Mouse (Mus musculus) forebrain, embryonic 16.5 days (tissue): ENCODE measurements around the gene Dcps. TPM values are rescaled to one million over a fixed set of nuclear protein-coding genes. Genes with fewer than 3 reads are reported as not detected.

Experiments
- ATAC-seq: fragments of 200-750 bp; cut with Nextera tagmentation; 2 replicates; pipeline ENCODE4 v1.8.0; 2017; ENCODE audit warnings: mild to moderate bottlenecking, moderate library complexity
- H3K27ac ChIP-seq: fragments of 300-500 bp; sonication (generic); 2 replicates; pipeline ENCODE4 v1.5.1; 2014; ENCODE audit warnings: low read length, control low read depth
- H3K27me3 ChIP-seq: fragments of 300-500 bp; sonication (generic); replicated peaks from 2 replicates; pipeline ENCODE4 v1.6.1; 2014; ENCODE audit warnings: low read length; ENCODE audit not compliant: control insufficient read depth, insufficient read depth
- H3K36me3 ChIP-seq: fragments of 300-500 bp; sonication (generic); 2 replicates; pipeline ENCODE4 v1.6.1; 2014; ENCODE audit not compliant: control insufficient read depth, insufficient read depth
- H3K4me1 ChIP-seq: fragments of 300-500 bp; sonication (generic); replicated peaks from 2 replicates; pipeline ENCODE4 v1.6.1; 2014; ENCODE audit warnings: low read length; ENCODE audit not compliant: control insufficient read depth, insufficient read depth
- H3K4me2 ChIP-seq: fragments of 300-500 bp; sonication (generic); 2 replicates; pipeline ENCODE4 v1.6.1; 2014; ENCODE audit warnings: mild to moderate bottlenecking, low read length, control low read depth
- H3K4me3 ChIP-seq: fragments of 300-500 bp; sonication (generic); replicated peaks from 2 replicates; pipeline ENCODE4 v1.5.1; 2014; ENCODE audit warnings: mild to moderate bottlenecking, low read length, control low read depth
- H3K9ac ChIP-seq: fragments of 300-500 bp; sonication (generic); replicated peaks from 2 replicates; pipeline ENCODE4 v1.6.1; 2014; ENCODE audit warnings: low read depth, low read length, control low read depth
- H3K9me3 ChIP-seq: fragments of 300-500 bp; sonication (generic); 2 replicates; pipeline ENCODE4 v1.6.1; 2016; ENCODE audit warnings: low read length; ENCODE audit not compliant: control insufficient read depth
- WGBS: fragments of 180-500 bp; shearing (Covaris S2); extraction: QIAGEN DNeasy Blood & Tissue Kit; methylation state at CpG from one replicate; pipeline ENCODE4 v1.1.7; 2014; 5-methylcytosine and 5-hydroxymethylcytosine counted together
- polyA plus RNA-seq: library from polyadenylated mRNA; unstranded; fragments of >200 nt; fragmentation: Nextera tagmentation; extraction: Ambion mirVana; gene quantifications from 2 replicates; pipeline ENCODE4 v1.2.1, GENCODE M21; 2015

Dcps gene
- polyA plus RNA-seq, 1 experiment from 2014 or later: 80.4 TPM

DNA sequence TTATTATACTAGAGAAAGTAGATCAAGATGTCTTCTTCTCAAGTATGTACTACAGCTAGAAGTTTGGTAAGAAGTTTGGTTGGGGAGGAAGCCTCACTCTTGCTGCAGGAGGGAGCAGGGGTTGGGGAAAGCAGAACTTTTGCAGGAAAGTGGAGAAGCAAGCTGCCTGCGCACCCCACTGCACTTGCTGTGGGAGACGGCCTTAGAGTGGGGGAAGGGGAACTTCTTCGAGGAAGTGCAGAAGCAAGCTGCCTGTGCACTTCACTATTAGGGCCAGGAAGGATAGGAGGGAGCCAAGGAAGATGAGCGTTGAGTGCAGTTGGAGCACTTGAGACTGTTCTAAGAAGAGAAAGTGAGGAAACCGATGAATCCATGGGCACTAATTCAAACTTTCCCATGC, 7.5 kb upstream of the Dcps start:
- Histone ChIP-seq H3K9me3 (no peaks in the 10 kb centered on the region), H3K9ac (no peak overlapping the region), H3K27me3 (no peaks in the 10 kb centered on the region), H3K4me1 (no peaks in the 10 kb centered on the region), H3K4me3 (no peak overlapping the region), H3K27ac (no peak overlapping the region), H3K4me2 (no peak overlapping the region), H3K36me3 (no peaks in the 10 kb centered on the region)
- WGBS: 70% methylated on average over 5 of the region's 5 CpGs
- ATAC-seq: no peak

DNA sequence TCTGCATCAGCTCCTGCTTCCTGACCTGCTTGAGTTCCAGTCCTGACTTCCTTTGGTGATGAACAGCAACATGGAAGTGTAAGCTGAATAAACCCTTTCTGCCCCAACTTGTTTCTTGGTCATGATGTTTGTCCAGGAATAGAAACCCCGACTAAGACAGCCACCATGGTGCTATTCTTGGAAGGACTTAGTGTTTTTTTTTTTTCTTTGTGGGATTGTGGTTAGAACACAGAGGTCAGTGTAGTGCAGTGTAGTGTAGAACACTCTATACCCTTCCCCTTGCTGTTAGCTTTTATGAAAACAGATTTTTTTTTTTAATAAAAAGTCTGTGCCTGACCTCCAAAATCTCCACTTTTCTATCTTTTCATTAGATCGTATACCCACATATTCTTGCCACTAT, 7.0 kb upstream of the Dcps start:
- WGBS: 96% methylated on average over 2 of the region's 2 CpGs
- H3K36me3 ChIP-seq: no peaks in the 10 kb centered on the region

DNA sequence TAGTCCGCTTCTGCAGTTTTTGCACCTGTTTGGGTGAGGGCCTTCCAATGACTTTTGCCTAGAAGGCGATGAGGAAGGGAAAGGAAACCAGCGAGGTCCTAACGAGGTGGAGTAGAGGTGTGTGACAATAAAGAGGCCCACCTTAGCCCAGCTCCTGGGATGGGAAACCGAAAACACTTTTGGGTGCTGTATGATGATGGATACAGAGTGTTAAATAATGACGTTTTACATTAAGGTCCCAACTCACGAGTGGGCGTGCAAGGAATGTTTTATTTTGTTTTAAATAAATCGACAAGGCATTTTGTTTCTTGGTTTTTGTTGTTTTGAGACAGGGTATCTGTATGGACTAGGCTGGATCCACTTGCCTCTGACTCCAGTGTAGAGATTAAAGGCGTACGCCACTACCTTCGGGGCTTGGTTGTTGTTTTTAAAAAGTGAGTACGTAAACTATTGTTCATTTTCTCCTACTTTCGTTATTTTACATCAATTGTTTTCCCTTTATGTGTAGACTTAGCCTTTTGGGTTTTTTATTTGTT, 331 bp upstream of the Dcps start:
- WGBS: 43% methylated on average over 14 of the region's 14 CpGs
- Histone ChIP-seq H3K4me2 (peak overlapping the region; percentile 87), H3K27ac (peak overlapping the region; percentile 96), H3K4me1 (peaks cover 9% of the 10 kb centered on the region), H3K9ac (peak overlapping the region; percentile 79), H3K27me3 (no peaks in the 10 kb centered on the region), H3K4me3 (peak overlapping the region; percentile 70), H3K36me3 (no peaks in the 10 kb centered on the region), H3K9me3 (no peaks in the 10 kb centered on the region)
- ATAC-seq: peak; percentile 39; the same call in 1 of the 2 replicates

More for the DNA sequence above, 7.0 kb upstream of the Dcps start:
- no peak for ATAC-seq
- Histone ChIP-seq H3K9me3 (no peaks in the 10 kb centered on the region), H3K4me2 (no peak overlapping the region), H3K4me1 (no peaks in the 10 kb centered on the region), H3K9ac (no peak overlapping the region), H3K4me3 (no peak overlapping the region), H3K27ac (no peak overlapping the region), H3K27me3 (no peaks in the 10 kb centered on the region)

DNA sequence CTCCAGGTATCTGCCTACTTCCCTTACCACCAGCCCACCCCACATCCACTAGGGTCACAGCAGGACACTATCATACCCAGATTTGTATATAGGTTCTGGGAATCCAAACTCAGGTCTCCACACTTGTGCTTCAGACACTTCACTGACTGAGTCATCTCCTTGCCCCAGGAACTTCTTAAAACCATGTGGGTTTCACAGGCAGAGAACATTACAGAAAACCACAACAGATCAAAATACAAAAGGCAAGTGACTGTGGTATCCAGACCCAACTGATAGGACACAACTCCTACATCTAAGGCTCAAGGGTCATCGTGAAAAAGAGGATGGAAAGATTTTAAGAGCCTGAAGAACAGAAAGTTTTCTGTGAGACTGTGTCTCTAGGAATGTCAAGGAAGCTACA, 2.5 kb downstream of the Dcps start:
- H3K27me3 ChIP-seq: no peaks in the 10 kb centered on the region
- no peak for ATAC-seq
- H3K9ac ChIP-seq: no peak overlapping the region
- H3K27ac ChIP-seq: no peak overlapping the region
- H3K9me3 ChIP-seq: no peaks in the 10 kb centered on the region
- 0 out of 2 replicates have a peak, but pooled peaks cover 4% of the 10 kb centered on the region for H3K36me3 ChIP-seq
- 97% methylated on average over 1 of the region's 1 CpGs for WGBS
- H3K4me3 ChIP-seq: no peak overlapping the region
- H3K4me2 ChIP-seq: no peak overlapping the region
- H3K4me1 ChIP-seq: peaks cover 9% of the 10 kb centered on the region

DNA sequence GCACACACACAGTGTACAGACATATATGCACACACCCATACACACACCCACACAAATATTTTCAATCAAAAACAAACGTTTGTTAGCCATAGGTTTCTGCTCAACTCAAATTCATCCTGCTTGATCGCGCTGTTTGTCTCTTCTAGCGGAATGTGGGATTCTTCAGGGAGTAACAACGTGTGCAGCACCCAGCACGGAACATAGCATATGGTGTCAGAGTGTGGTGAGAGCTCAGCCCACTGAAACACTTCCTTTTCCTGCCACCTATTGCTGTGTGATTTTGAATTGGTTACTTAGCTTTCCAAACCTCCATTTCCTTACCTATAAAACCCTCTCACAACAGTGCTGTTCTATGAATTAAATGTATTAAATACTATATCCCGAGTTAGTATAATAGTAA, 5.8 kb downstream of the Dcps start:
- ATAC-seq: no peak
- Histone ChIP-seq H3K4me1 (peaks cover 15% of the 10 kb centered on the region), H3K27me3 (no peaks in the 10 kb centered on the region), H3K9me3 (no peaks in the 10 kb centered on the region), H3K36me3 (0 out of 2 replicates have a peak, but pooled peaks cover 4% of the 10 kb centered on the region), H3K9ac (no peak overlapping the region), H3K4me2 (no peak overlapping the region), H3K27ac (no peak overlapping the region), H3K4me3 (no peak overlapping the region)
- 91% methylated on average over 7 of the region's 7 CpGs for WGBS

DNA sequence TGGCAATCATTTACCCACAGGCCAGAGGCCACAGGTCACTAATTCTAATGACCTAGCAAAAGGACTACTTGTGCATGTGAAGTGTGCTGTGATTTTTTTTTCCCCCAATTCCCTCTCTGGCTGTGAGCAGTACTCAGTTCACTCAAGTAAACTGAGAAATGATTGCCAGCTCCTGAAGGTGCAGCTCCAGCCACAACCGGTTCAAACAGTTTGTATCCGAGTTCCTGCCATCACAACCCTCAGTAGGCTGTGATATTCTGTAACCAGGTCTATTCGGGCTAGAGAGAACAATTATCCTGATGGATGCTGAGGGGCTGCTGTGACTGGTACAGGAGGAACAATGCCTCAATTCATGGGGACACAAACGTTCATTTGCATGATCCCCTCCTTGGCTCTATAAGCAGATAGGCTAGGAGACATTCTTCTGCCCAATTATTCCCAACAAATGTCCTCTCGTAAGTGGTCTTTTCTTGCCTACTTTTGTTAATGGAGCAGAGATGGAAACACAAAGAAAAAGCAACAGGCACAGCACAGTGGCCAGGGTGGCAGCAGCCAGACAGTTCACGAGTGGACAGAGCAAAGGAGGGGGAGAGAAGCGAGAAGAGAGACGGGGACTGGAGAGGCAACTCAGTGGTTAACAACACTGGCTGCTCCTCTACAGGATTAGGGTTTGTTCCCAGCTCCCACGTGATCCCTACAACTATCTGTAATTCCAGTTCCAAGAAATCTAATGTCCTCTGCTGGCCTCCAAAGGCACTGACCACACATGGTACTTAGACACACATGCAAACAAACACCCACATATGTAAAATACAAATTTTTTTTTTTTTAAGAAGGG, 8.8 kb downstream of the Dcps start:
- Histone ChIP-seq H3K9ac (no peak overlapping the region), H3K9me3 (no peaks in the 10 kb centered on the region), H3K27me3 (no peaks in the 10 kb centered on the region), H3K4me2 (no peak overlapping the region), H3K4me1 (peaks cover 10% of the 10 kb centered on the region), H3K4me3 (no peak overlapping the region), H3K36me3 (0 out of 2 replicates have a peak, but pooled peaks cover 4% of the 10 kb centered on the region), H3K27ac (no peak overlapping the region)
- WGBS: 5% methylated on average over 9 of the region's 9 CpGs
- ATAC-seq: peak; percentile 65

DNA sequence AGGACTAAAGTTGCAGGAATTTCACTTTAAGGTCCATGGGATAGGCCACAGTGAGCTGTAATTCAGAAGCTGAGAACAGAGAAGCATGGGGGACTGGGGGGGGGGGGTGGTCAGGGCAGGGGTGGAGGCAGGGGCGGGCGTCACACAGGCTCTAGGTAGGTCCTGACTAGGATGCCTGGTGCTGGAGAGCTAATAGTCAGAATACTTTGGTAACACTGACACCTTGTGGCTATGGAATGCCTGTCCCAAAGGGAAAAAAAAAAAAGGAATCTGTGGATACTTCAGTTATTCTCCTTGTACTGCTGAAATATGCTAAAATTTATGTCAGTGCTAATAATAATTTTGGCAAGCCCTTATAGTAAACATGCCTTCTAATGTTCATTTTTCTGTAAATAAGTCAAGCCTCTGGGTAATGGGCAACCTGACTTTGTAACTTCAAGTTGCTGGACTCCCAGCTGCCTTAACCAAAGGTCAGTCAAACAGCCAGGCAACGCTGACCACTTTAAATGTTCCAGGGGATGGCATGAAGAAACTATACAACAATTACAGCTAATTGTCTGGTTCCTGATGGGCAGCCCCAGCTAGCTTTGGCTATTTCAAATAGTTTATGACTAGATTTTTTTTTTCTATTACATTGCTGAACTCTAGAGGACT, 9.6 kb downstream of the Dcps start:
- peaks cover 10% of the 10 kb centered on the region for H3K4me1 ChIP-seq
- no peak overlapping the region for H3K4me2 ChIP-seq
- H3K4me3 ChIP-seq: no peak overlapping the region
- H3K36me3 ChIP-seq: 0 out of 2 replicates have a peak, but pooled peaks cover 4% of the 10 kb centered on the region
- peak; percentile 62 for ATAC-seq
- H3K9me3 ChIP-seq: no peaks in the 10 kb centered on the region
- H3K27me3 ChIP-seq: no peaks in the 10 kb centered on the region
- no peak overlapping the region for H3K9ac ChIP-seq
- WGBS: 32% methylated on average over 3 of the region's 3 CpGs
- no peak overlapping the region for H3K27ac ChIP-seq

DNA sequence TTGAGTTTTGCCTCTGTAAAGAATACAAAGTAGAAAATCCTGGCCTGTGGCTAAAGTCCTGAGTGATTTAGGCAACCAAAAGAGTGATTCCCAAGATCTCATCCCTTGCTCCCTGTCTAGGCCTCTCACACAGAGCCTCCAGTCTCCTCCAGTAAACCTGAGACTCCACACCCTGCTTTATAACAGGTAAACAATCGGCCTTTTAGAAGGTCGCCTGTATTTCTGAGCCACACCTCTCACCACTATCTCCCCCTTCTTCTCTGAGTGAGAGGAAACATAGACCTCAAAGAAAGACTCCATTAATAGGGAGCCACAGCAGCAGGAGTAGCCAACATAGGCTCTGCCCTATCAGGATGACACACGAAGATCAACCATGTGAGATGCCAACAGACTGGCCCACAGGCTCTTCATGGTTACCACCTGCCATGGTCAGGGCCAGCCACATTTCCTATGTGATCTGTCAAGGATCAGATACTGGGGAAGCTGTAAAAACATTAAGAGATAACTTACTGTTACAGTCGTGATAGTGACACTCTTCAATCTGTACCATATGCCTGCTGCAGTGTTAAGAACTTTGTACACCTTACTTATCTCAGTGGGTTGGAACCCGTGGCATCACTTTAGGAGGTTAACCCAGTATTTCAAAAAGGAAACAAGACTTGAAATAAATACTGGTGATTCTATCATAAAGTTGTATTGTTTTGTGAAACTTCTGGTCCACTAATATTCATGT, 11.6 kb downstream of the Dcps start:
- H3K4me3 ChIP-seq: no peak overlapping the region
- H3K9me3 ChIP-seq: no peaks in the 10 kb centered on the region
- no peaks in the 10 kb centered on the region for H3K36me3 ChIP-seq
- no peak overlapping the region for H3K4me2 ChIP-seq
- ATAC-seq: no peak
- H3K4me1 ChIP-seq: peaks cover 10% of the 10 kb centered on the region
- H3K27me3 ChIP-seq: no peaks in the 10 kb centered on the region
- no peak overlapping the region for H3K27ac ChIP-seq
- 86% methylated on average over 5 of the region's 5 CpGs for WGBS
- no peak overlapping the region for H3K9ac ChIP-seq
